Mouse (Mus musculus) gastrocnemius, postnatal 14 days (tissue): Measurements from ENCODE around the gene Map1lc3b. TPM values are rescaled to one million over a fixed set of nuclear protein-coding genes. Genes with fewer than 3 reads are reported as not detected.

Source experiments
- DNase-seq: peaks from one replicate; pipeline ENCODE4 v3.0.0; 2021; ENCODE audit warnings: mixed read lengths
- intact Hi-C: fragments of 180-260 bp; cut with DNase I; formaldehyde crosslinking; loops from one replicate; pipeline ENCODE4 v1.15.1; 2025; ENCODE audit warnings: low total_unique reads
- long read RNA-seq, 2 experiments: library from polyadenylated mRNA; stranded (forward); transcript quantifications; one replicate each; pipeline ENCODE4 v2.0.0; 2021
- total RNA-seq, 2 experiments: library from RNA; stranded (reverse); gene quantifications; 2 replicates each; pipeline ENCODE4 v1.2.3; 2021

Map1lc3b gene
- 100 to 1,000 TPM; 102 to 136 TPM for total RNA-seq
- long read RNA-seq, experiment 1, full-length matches to known transcripts = 313 of 321 reads
- long read RNA-seq, experiment 1, partial matches to known transcripts = 8 of 321 reads
- long read RNA-seq, experiment 1, other reads (novel, unspliced or antisense) = 0 of 321 reads
- long read RNA-seq, experiment 2, transcript Map1lc3b-205 (4 exons, 766 nt) = minor isoform, 7 of 308 reads
- long read RNA-seq, experiment 2, transcript Map1lc3b-201 (4 exons, 2,532 nt) = major isoform, 296 of 308 reads
- long read RNA-seq, experiment 2, partial matches to known transcripts = 1 of 308 reads
- long read RNA-seq, experiment 2, other reads (novel, unspliced or antisense) = 4 of 308 reads

- peak; percentile 94 for DNase-seq
- intact Hi-C loops = loop anchor here (5.0 kb wide), 1 partner anchor 48 kb away; the partner anchor contains the start of gene 1700018B08Rik
These were observed at the start of gene Map1lc3b for GRCm38 (mm10) chr8:121590203-121591177. Map1lc3b (plus strand) TSS chr8:121590361.

- no peak for DNase-seq
- intact Hi-C loops = loop anchor here (5.0 to 10.0 kb wide), 2 partner anchors 50 to 143 kb away; partner anchors contain the start of gene Map1lc3b
These were observed 48.3 kb upstream of the Map1lc3b start for GRCm38 (mm10) chr8:121541862-121542261.

- intact Hi-C loops = loop anchor here (5.0 to 10.0 kb wide), 2 partner anchors 49 to 142 kb away; partner anchors contain the start of gene Map1lc3b
- no peak for DNase-seq
These were observed 47.3 kb upstream of the Map1lc3b start for GRCm38 (mm10) chr8:121542901-121543300.

- intact Hi-C loops = loop anchor here (5.0 to 10.0 kb wide), 2 partner anchors 48 to 140 kb away; partner anchors contain the start of gene Map1lc3b
- no peak for DNase-seq
These were observed 45.8 kb upstream of the Map1lc3b start, which contains the start of gene 1700018B08Rik for GRCm38 (mm10) chr8:121544276-121544785. 1700018B08Rik (minus strand) TSS chr8:121544320.

- intact Hi-C loops = loop anchor here (5.0 to 10.0 kb wide), 2 partner anchors 47 to 140 kb away; partner anchors contain the start of gene Map1lc3b
- no peak for DNase-seq
These were observed 45.2 kb upstream of the Map1lc3b start for GRCm38 (mm10) chr8:121544936-121545335.

- intact Hi-C loops = loop anchor here (10.0 kb wide), 1 partner anchor 138 kb away; no protein-coding TSS in a partner anchor
- peak; percentile 63 for DNase-seq
These were observed 43.0 kb upstream of the Map1lc3b start for GRCm38 (mm10) chr8:121547132-121547531.

- intact Hi-C loops = no loop called here
- DNase-seq = peak; percentile 3
These were observed 40.1 kb upstream of the Map1lc3b start for GRCm38 (mm10) chr8:121550056-121550455.

- DNase-seq = peak; percentile 75
- intact Hi-C loops = no loop called here
These were observed 38.8 kb upstream of the Map1lc3b start for GRCm38 (mm10) chr8:121551065-121551985.

- DNase-seq = peak; percentile 7
- intact Hi-C loops = no loop called here
These were observed 37.7 kb upstream of the Map1lc3b start for GRCm38 (mm10) chr8:121552506-121552905.

- peak; percentile 41 for DNase-seq
- intact Hi-C loops = no loop called here
These were observed 36.2 kb upstream of the Map1lc3b start for GRCm38 (mm10) chr8:121553831-121554475.

- intact Hi-C loops = no loop called here
- peak; percentile 3 for DNase-seq
These were observed 32.4 kb upstream of the Map1lc3b start for GRCm38 (mm10) chr8:121557746-121558145.

GRCm38 (mm10) chr8:121558538-121558937 is 31.6 kb upstream of the Map1lc3b start:
- intact Hi-C loops = no loop called here

GRCm38 (mm10) chr8:121559801-121560200 is 30.4 kb upstream of the Map1lc3b start:
- intact Hi-C loops = no loop called here
- peak; percentile 2 for DNase-seq

More at GRCm38 (mm10) chr8:121558538-121558937, 31.6 kb upstream of the Map1lc3b start:
- DNase-seq = peak; percentile 3

- intact Hi-C loops = no loop called here
- peak; percentile 2 for DNase-seq
These were observed 29.6 kb upstream of the Map1lc3b start for GRCm38 (mm10) chr8:121560432-121561100.

- peak; percentile 74 for DNase-seq
- intact Hi-C loops = no loop called here
These were observed 28.4 kb upstream of the Map1lc3b start for GRCm38 (mm10) chr8:121561636-121562345.

GRCm38 (mm10) chr8:121562941-121563351 is 27.2 kb upstream of the Map1lc3b start:
- DNase-seq = peak; percentile 88
- intact Hi-C loops = no loop called here

GRCm38 (mm10) chr8:121563701-121564100 is 26.5 kb upstream of the Map1lc3b start:
- no peak for DNase-seq
- intact Hi-C loops = no loop called here
